Mouse (Mus musculus) left cerebral cortex, adult 2 months (tissue): ENCODE data around the gene Pde2a. TPM values are rescaled to one million over a fixed set of nuclear protein-coding genes. Genes with fewer than 3 reads are reported as not detected.

ENCODE experiments used
- DNase-seq, 2 experiments: peaks; one replicate each; pipeline ENCODE4 v3.0.0; 2021 to 2022; ENCODE audit warnings: low spot score in 2 of 2, mixed read lengths in 1 of 2; ENCODE audit errors: extremely low spot score in 1 of 2
- H3K27ac ChIP-seq: fragments of 200-600 bp; 2 replicates; pipeline ENCODE4 v1.8.1; 2022
- H3K4me3 ChIP-seq: fragments of 200-600 bp; 2 replicates; pipeline ENCODE4 v1.8.1; 2022
- CTCF ChIP-seq: fragments of 200-600 bp; IDR thresholded peaks from 2 replicates; pipeline ENCODE4 v1.8.1; 2022; ENCODE audit warnings: antibody characterized with exemption, mild to moderate bottlenecking, moderate library complexity
- intact Hi-C: fragments of 180-260 bp; cut with DNase I; formaldehyde crosslinking; loops from one replicate; pipeline ENCODE4 v1.15.1; 2025
- total RNA-seq, 2 experiments: library from RNA; stranded (reverse); gene quantifications; 2 replicates each; pipeline ENCODE4 v1.2.3; 2021

Pde2a gene
- total RNA-seq, 2 experiments from 2014 or later, result 372 to 375 TPM

GRCm38 (mm10) chr7:101481872-101482498 is 60.5 kb downstream of the Pde2a start:
- Histone ChIP-seq H3K4me3 (no peak overlapping the region), H3K27ac (peak overlapping the region; percentile 74)
- DNase-seq, result no peak
- TF ChIP-seq CTCF, result no peak
- intact Hi-C loops, result loop anchor here (2.0 kb wide), 1 partner anchor 31 kb away; no protein-coding TSS in a partner anchor

- no peak overlapping the region for H3K4me3 ChIP-seq
- peak overlapping the region; percentile 79 for H3K27ac ChIP-seq
- DNase-seq, result peak; percentile 48 to 62
- TF ChIP-seq CTCF, result no peak
- intact Hi-C loops, result loop anchor here (2.0 kb wide), 1 partner anchor 32 kb away; no protein-coding TSS in a partner anchor
Observed at GRCm38 (mm10) chr7:101482499-101483081, 61.1 kb downstream of the Pde2a start.

- intact Hi-C loops, result loop anchor here (2.0 kb wide), 1 partner anchor 33 kb away; no protein-coding TSS in a partner anchor
- peak overlapping the region; percentile 79 for H3K27ac ChIP-seq
- no peak overlapping the region for H3K4me3 ChIP-seq
- TF ChIP-seq CTCF, result no peak
- DNase-seq, result no peak
Observed at GRCm38 (mm10) chr7:101483498-101484115, 62.1 kb downstream of the Pde2a start.

GRCm38 (mm10) chr7:101487102-101487501 is 65.6 kb downstream of the Pde2a start:
- TF ChIP-seq CTCF, result no peak
- Histone ChIP-seq H3K27ac (no peak overlapping the region; the same call in 1 of the 2 replicates), H3K4me3 (no peak overlapping the region)
- intact Hi-C loops, result no loop called here
- DNase-seq, result no peak

GRCm38 (mm10) chr7:101490952-101491351 is 69.5 kb downstream of the Pde2a start:
- no peak overlapping the region for H3K27ac ChIP-seq
- no peak for DNase-seq
- intact Hi-C loops, result no loop called here
- no peak for TF ChIP-seq CTCF
- H3K4me3 ChIP-seq, result no peak overlapping the region

- no peak for DNase-seq
- Histone ChIP-seq H3K27ac (peak overlapping the region; percentile 50; the same call in 1 of the 2 replicates), H3K4me3 (no peak overlapping the region)
- intact Hi-C loops, result no loop called here
- TF ChIP-seq CTCF, result no peak
Observed at GRCm38 (mm10) chr7:101498385-101498784, 76.9 kb downstream of the Pde2a start.

GRCm38 (mm10) chr7:101499251-101499650 is 77.8 kb downstream of the Pde2a start:
- no peak overlapping the region for H3K4me3 ChIP-seq
- no peak overlapping the region for H3K27ac ChIP-seq
- TF ChIP-seq CTCF, result no peak
- DNase-seq, result no peak
- intact Hi-C loops, result no loop called here

GRCm38 (mm10) chr7:101499701-101500100 is 78.2 kb downstream of the Pde2a start:
- no peak for TF ChIP-seq CTCF
- intact Hi-C loops, result no loop called here

GRCm38 (mm10) chr7:101501236-101501635 is 79.7 kb downstream of the Pde2a start:
- no peak overlapping the region for H3K27ac ChIP-seq
- no peak for TF ChIP-seq CTCF
- no peak for DNase-seq
- no peak overlapping the region for H3K4me3 ChIP-seq
- intact Hi-C loops, result no loop called here

More at GRCm38 (mm10) chr7:101499701-101500100, 78.2 kb downstream of the Pde2a start:
- no peak for DNase-seq
- Histone ChIP-seq H3K27ac (no peak overlapping the region), H3K4me3 (no peak overlapping the region)

GRCm38 (mm10) chr7:101501675-101502074 is 80.2 kb downstream of the Pde2a start:
- intact Hi-C loops, result no loop called here
- H3K27ac ChIP-seq, result no peak overlapping the region
- peak; percentile 53 for TF ChIP-seq CTCF
- no peak for DNase-seq
- H3K4me3 ChIP-seq, result no peak overlapping the region

- H3K27ac ChIP-seq, result peak overlapping the region; percentile 61
- DNase-seq, result peak in 1 of 2 experiments; percentile 63
- TF ChIP-seq CTCF, result peak; percentile 86
Observed at GRCm38 (mm10) chr7:101503351-101503750, 81.9 kb downstream of the Pde2a start.

GRCm38 (mm10) chr7:101503803-101504202 is 82.3 kb downstream of the Pde2a start:
- DNase-seq, result no peak
- Histone ChIP-seq H3K4me3 (no peak overlapping the region), H3K27ac (peak overlapping the region; percentile 61; the same call in 1 of the 2 replicates)
- intact Hi-C loops, result loop anchor here (1.0 kb wide), 1 partner anchor 54 kb away; no protein-coding TSS in a partner anchor
- TF ChIP-seq CTCF, result no peak

More at GRCm38 (mm10) chr7:101503351-101503750, 81.9 kb downstream of the Pde2a start:
- no peak overlapping the region for H3K4me3 ChIP-seq
- intact Hi-C loops, result loop anchor here (1.0 kb wide), 1 partner anchor 53 kb away; no protein-coding TSS in a partner anchor
